Mouse (Mus musculus) forebrain, embryonic 10.5 days (tissue): ENCODE results near the gene Insc. TPM values are rescaled to one million over a fixed set of nuclear protein-coding genes. Genes with fewer than 3 reads are reported as not detected.

ENCODE experiments used
- DNase-seq: peaks from one replicate; pipeline ENCODE4 v3.0.0-alpha.2; 2017; ENCODE audit warnings: low spot score; ENCODE audit errors: extremely low spot score
- H3K27ac ChIP-seq: fragments of 300-500 bp; sonication (generic); 2 replicates; pipeline ENCODE4 v1.5.1; 2016; ENCODE audit warnings: mild to moderate bottlenecking
- H3K27me3 ChIP-seq: fragments of 300-500 bp; sonication (generic); 2 replicates; pipeline ENCODE4 v1.6.1; 2016; ENCODE audit warnings: mild to moderate bottlenecking; ENCODE audit not compliant: poor library complexity, severe bottlenecking
- H3K36me3 ChIP-seq: fragments of 300-500 bp; sonication (generic); replicated peaks from 2 replicates; pipeline ENCODE4 v1.6.1; 2016; ENCODE audit warnings: mild to moderate bottlenecking, moderate library complexity
- H3K4me1 ChIP-seq: fragments of 300-500 bp; sonication (generic); 2 replicates; pipeline ENCODE4 v1.6.1; 2016
- H3K4me3 ChIP-seq: fragments of 300-500 bp; sonication (generic); 2 replicates; pipeline ENCODE4 v1.5.1; 2016; ENCODE audit warnings: mild to moderate bottlenecking, moderate library complexity
- H3K9me3 ChIP-seq: fragments of 300-500 bp; sonication (generic); 2 replicates; pipeline ENCODE4 v1.6.1; 2016; ENCODE audit warnings: mild to moderate bottlenecking, moderate library complexity
- WGBS: fragments of 180-500 bp; shearing (Covaris S2); methylation state at CpG from one replicate; pipeline ENCODE4 v1.1.7; 2016; 5-methylcytosine and 5-hydroxymethylcytosine counted together
- polyA plus RNA-seq: library from polyadenylated mRNA; unstranded; fragments of >200 nt; fragmentation: Nextera tagmentation; extraction: Ambion mirVana; gene quantifications from 2 replicates; pipeline ENCODE4 v1.2.1, GENCODE M21; 2016

Gene Insc
- polyA plus RNA-seq, 1 experiment from 2014 or later = 0.92 TPM

DNA sequence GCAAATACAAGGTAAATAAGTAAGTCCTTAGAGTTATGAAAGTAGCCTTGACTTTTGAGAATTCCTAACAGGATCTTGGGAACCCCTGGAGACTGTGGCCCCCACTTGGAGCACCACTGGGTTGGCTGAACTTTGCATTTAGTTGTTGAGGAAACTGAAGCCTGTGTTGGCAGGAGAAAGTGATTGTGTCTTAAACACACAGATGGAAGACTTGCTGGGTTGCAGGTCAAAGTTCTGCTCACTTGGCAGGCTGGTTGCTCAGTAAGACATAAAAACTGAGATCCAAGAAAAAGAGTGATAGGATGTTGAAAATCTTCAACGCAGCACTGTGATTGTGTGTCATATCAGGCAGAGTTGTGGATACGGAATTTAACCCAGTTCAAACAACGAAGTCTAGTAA, 108.9 kb downstream of the Insc start:
- Histone ChIP-seq H3K27ac (no peak overlapping the region), H3K27me3 (peaks cover 7% of the 10 kb centered on the region; the same call in 1 of the 2 replicates), H3K36me3 (no peaks in the 10 kb centered on the region), H3K4me3 (no peak overlapping the region), H3K4me1 (peaks cover 8% of the 10 kb centered on the region), H3K9me3 (no peaks in the 10 kb centered on the region)
- DNase-seq = no peak
- WGBS = 90% methylated on average over 3 of the region's 3 CpGs

- peaks cover 7% of the 10 kb centered on the region; the same call in 1 of the 2 replicates for H3K27me3 ChIP-seq
- no peak overlapping the region for H3K27ac ChIP-seq
- no peak overlapping the region for H3K4me3 ChIP-seq
- WGBS = 53% methylated on average over 2 of the region's 2 CpGs
- no peaks in the 10 kb centered on the region for H3K9me3 ChIP-seq
- H3K4me1 ChIP-seq = peaks cover 8% of the 10 kb centered on the region
- no peaks in the 10 kb centered on the region for H3K36me3 ChIP-seq
- no peak for DNase-seq
These were observed 110.7 kb downstream of the Insc start for GRCm38 (mm10) chr7:114854169-114854568.

DNA sequence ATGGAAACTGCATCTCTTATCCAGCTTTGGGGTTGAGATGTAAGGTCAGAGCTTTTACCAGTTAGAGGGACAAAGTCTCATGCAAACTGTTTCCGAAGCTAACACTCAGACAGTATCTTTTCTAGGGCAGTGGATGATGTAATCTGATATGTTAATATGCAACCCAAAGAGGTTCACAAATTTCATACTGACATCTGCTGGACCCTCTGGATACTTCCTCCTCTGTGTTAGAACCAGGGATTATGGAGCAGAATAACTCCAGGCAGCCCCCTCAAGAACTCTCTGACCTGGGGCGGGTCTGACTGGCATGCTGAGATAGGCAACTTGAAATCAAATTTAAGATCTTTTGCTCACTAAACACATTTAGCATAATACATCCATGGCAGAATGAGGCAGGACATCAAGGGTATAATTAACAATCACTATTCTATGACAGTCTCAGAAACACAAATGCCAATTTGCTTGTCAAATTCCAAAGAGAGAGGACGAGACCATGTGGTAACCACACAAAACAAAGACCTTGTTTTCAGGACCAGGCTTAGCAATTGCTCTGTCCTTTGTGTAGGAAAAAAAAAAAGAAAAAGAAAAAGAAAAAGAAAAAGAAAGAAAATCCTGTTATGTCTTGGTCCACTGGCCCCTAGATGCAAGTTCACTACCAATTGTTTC, 117.5 kb downstream of the Insc start:
- WGBS = 63% methylated on average over 3 of the region's 3 CpGs
- no peaks in the 10 kb centered on the region for H3K27me3 ChIP-seq
- no peak for DNase-seq

DNA sequence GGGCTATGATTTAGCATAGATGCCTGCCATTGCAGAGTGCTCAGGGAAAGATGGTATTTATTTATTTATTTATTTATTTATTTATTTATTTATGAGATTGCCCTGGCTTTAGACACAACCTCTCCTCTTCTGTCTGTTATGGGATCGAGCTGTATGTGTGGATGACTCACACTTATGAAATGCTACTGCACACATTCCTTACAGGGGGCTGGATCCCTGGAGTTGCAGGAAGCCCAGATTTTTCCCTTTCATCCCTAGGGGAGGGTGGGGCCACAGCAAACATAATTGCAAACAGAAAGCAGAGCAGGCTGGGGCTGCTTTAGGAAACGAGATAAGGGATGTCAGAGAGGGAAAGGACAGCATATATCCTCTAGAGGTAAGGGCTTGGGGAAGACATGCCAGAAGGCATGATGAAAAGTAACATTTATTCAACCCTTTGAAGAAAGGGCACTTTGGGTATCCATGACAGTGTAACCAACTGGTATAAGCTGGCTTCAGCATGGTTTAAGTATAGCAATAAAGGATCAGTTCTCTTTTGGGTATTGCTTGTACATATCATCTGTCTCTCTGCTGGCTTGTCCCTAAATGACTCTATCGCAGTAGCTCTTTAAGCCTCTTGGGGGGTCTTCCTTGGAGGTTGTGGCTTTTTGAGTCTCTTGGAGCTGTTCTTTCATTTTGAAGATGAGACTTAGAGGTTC, 130.0 kb downstream of the Insc start:
- H3K4me3 ChIP-seq = no peak overlapping the region
- H3K36me3 ChIP-seq = no peaks in the 10 kb centered on the region
- no peaks in the 10 kb centered on the region for H3K9me3 ChIP-seq
- DNase-seq = no peak
- H3K27me3 ChIP-seq = no peaks in the 10 kb centered on the region
- peaks cover 2% of the 10 kb centered on the region; the same call in 1 of the 2 replicates for H3K4me1 ChIP-seq
- H3K27ac ChIP-seq = no peak overlapping the region
- WGBS = 61% methylated on average over 3 of the region's 3 CpGs

More for the DNA sequence above, 117.5 kb downstream of the Insc start:
- H3K4me3 ChIP-seq = no peak overlapping the region
- no peaks in the 10 kb centered on the region for H3K36me3 ChIP-seq
- H3K9me3 ChIP-seq = no peaks in the 10 kb centered on the region
- peaks cover 10% of the 10 kb centered on the region for H3K4me1 ChIP-seq
- H3K27ac ChIP-seq = no peak overlapping the region

GRCm38 (mm10) chr7:114874032-114874441, 130.5 kb downstream of the Insc start:
- WGBS = 55% methylated on average over 6 of the region's 6 CpGs
- Histone ChIP-seq H3K36me3 (no peaks in the 10 kb centered on the region), H3K4me1 (peaks cover 2% of the 10 kb centered on the region; the same call in 1 of the 2 replicates), H3K9me3 (no peaks in the 10 kb centered on the region), H3K27ac (no peak overlapping the region), H3K4me3 (no peak overlapping the region), H3K27me3 (no peaks in the 10 kb centered on the region)
- DNase-seq = no peak

GRCm38 (mm10) chr7:114874579-114874978, 131.1 kb downstream of the Insc start:
- H3K27me3 ChIP-seq = no peaks in the 10 kb centered on the region
- no peaks in the 10 kb centered on the region for H3K36me3 ChIP-seq
- 94% methylated on average over 2 of the region's 2 CpGs for WGBS
- no peak overlapping the region for H3K4me3 ChIP-seq
- H3K27ac ChIP-seq = no peak overlapping the region
- H3K9me3 ChIP-seq = no peaks in the 10 kb centered on the region
- DNase-seq = no peak
- peaks cover 2% of the 10 kb centered on the region; the same call in 1 of the 2 replicates for H3K4me1 ChIP-seq

DNA sequence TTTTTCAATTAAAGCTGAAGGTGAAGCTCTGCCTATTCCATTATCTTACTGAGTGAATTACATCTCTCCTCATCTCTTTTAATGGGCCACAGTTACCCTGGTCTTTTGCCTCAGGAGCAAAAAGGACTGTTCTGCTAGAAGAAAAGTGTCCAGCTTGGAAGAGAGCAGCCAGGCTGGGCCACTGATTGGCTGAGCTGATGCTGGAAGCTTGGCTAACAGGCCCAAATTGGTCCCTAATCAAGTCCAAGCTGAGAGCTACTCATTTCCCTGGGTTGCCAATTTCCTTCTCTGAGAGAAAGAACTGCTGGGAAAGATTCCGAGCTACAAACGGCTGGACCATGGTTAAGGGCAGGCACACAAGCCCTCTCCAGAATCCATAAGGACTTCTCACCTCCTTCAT, 140.1 kb downstream of the Insc start:
- 91% methylated on average over 2 of the region's 2 CpGs for WGBS
- Histone ChIP-seq H3K4me1 (no peaks in the 10 kb centered on the region), H3K4me3 (no peak overlapping the region), H3K9me3 (no peaks in the 10 kb centered on the region), H3K27me3 (no peaks in the 10 kb centered on the region), H3K36me3 (no peaks in the 10 kb centered on the region), H3K27ac (no peak overlapping the region)
- DNase-seq = no peak

DNA sequence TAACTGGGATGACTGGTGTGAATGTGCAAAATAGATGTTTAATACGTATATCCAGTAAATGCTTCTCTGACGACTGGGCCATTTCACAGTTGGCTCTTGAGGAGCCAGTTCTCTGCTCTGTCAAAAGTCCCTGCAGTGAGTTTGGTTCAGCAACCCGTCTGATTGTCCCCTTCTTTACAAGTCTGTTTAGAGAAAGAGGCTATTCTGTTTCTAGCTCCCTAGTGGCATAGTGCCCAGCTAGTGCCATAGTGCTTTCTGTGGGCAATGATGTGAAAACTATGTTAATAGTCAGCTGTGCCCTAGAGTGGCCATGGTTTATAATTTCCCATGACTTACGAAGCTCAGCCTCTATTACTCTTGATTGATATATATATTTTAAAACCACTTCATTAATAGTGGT, 143.4 kb downstream of the Insc start:
- Histone ChIP-seq H3K36me3 (no peaks in the 10 kb centered on the region), H3K27ac (no peak overlapping the region), H3K9me3 (no peaks in the 10 kb centered on the region), H3K4me1 (no peaks in the 10 kb centered on the region), H3K4me3 (no peak overlapping the region), H3K27me3 (no peaks in the 10 kb centered on the region)
- DNase-seq = no peak
- WGBS = 88% methylated on average over 4 of the region's 4 CpGs

DNA sequence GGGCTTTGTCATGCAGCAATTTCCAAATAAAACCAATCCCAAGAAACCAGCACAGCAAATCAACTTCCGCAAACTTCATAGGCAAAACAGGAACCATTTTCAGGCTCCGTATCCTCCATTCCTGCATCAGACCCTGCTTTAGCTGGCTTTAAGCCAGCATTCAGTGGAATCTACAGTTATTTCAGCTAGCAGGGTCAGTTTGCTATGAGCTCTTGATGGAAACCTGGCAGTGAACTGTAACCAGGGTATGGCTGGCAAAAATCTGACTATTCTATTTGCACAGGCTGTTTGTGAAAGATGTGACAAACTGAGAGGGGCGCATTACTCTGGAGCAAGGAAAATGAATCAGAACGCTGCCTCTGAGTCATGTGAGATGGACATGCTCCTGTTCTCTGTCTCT, 146.7 kb downstream of the Insc start:
- 95% methylated on average over 4 of the region's 4 CpGs for WGBS

GRCm38 (mm10) chr7:114892618-114893257, 149.2 kb downstream of the Insc start:
- Histone ChIP-seq H3K36me3 (no peaks in the 10 kb centered on the region), H3K4me3 (no peak overlapping the region), H3K4me1 (peaks cover 13% of the 10 kb centered on the region), H3K27me3 (peaks cover 31% of the 10 kb centered on the region), H3K9me3 (no peaks in the 10 kb centered on the region), H3K27ac (no peak overlapping the region)
- no peak for DNase-seq

More for the DNA sequence above, 146.7 kb downstream of the Insc start:
- H3K36me3 ChIP-seq = no peaks in the 10 kb centered on the region
- peaks cover 23% of the 10 kb centered on the region for H3K27me3 ChIP-seq
- no peaks in the 10 kb centered on the region for H3K9me3 ChIP-seq
- no peak for DNase-seq
- no peaks in the 10 kb centered on the region for H3K4me1 ChIP-seq
- H3K27ac ChIP-seq = no peak overlapping the region
- H3K4me3 ChIP-seq = no peak overlapping the region

- Histone ChIP-seq H3K9me3 (no peaks in the 10 kb centered on the region), H3K27ac (no peak overlapping the region), H3K27me3 (peaks cover 37% of the 10 kb centered on the region), H3K4me1 (peaks cover 15% of the 10 kb centered on the region), H3K36me3 (no peaks in the 10 kb centered on the region), H3K4me3 (no peak overlapping the region)
- no peak for DNase-seq
- WGBS = 91% methylated on average over 1 of the region's 1 CpGs
These were observed 150.4 kb downstream of the Insc start for GRCm38 (mm10) chr7:114893889-114894288.

- Histone ChIP-seq H3K9me3 (no peaks in the 10 kb centered on the region), H3K27me3 (peaks cover 66% of the 10 kb centered on the region), H3K27ac (no peak overlapping the region), H3K4me3 (no peak overlapping the region), H3K4me1 (peaks cover 15% of the 10 kb centered on the region), H3K36me3 (no peaks in the 10 kb centered on the region)
- WGBS = 69% methylated on average over 15 of the region's 15 CpGs
- no peak for DNase-seq
These were observed 153.6 kb downstream of the Insc start for GRCm38 (mm10) chr7:114896966-114897697.
